Mouse (Mus musculus) Patski (cell line): Measurements from ENCODE around the gene Nol4l. TPM values are rescaled to one million over a fixed set of nuclear protein-coding genes. Genes with fewer than 3 reads are reported as not detected.
A peak's percentile ranks its signal among the peaks of the same experiment; 100 is the strongest.

Experiments used
- ATAC-seq: fragments of 100-300 bp; one replicate; pipeline ENCODE4 v1.8.0; 2021
- CTCF ChIA-PET: fragments of 350-600 bp; sonication (Branson Sonifier 250); formaldehyde crosslinking; loops from one replicate; lab custom pipeline; 2022; ENCODE audit warnings: inconsistent platforms; lab: Charles Lee
- POLR2A ChIA-PET: fragments of 350-600 bp; sonication (Branson Sonifier 250); formaldehyde crosslinking; loops from one replicate; lab custom pipeline; 2022; ENCODE audit warnings: antibody characterized with exemption, inconsistent platforms; lab: Charles Lee
- DNase-seq: peaks from one replicate; pipeline ENCODE4 v3.0.0-alpha.2; 2011; ENCODE audit warnings: low read depth, low spot score
- H3K27me3 ChIP-seq: fragments of 371-371 bp; one replicate; pipeline ENCODE4 v1.5.1; 2021
- CTCF ChIP-seq: fragments of 100-300 bp; IDR thresholded peaks from one replicate; pipeline ENCODE4 v1.5.1; 2021
- in situ Hi-C: fragments of 300-500 bp; cut with MboI; formaldehyde crosslinking; loops from 3 replicates; pipeline ENCODE4 v1.11.1; 2018; ENCODE audit warnings: low pct_unique_long_range_greater_than_20kb, mixed read lengths
- polyA plus RNA-seq: library from polyadenylated mRNA; unstranded; gene quantifications from one replicate; pipeline ENCODE4 v1.2.3, GENCODE M21; 2021

Gene Nol4l
- polyA plus RNA-seq, 1 experiment from 2014 or later, result 17.8 TPM

DNA sequence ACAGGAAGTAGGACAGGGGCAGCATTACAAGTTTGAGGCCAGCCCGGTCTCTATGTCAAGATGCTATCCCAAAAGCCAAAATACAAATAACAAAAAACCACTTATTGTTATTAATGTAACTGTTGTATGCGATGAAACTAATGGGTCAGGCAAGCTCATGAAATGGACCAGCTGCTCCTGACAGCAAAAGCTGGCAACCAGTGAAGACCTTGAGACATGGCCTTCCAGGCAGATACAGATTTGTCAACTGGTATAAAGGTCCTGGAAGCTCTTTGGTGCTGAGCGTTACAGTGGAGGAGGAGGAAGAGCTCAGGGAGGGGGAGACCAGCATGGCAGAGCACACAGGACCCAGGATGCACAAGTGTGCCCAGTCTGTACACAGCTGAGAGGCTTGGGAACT is 82.1 kb downstream of the Nol4l start:
- in situ Hi-C loops, result no loop called here
- POLR2A ChIA-PET, result no interaction called here
- CTCF ChIA-PET, result interaction anchor here (1.6 kb wide), 1 partner anchor 10 kb away, joined by 3 read pairs; no protein-coding TSS in a partner anchor
- DNase-seq, result no peak
- H3K27me3 ChIP-seq, result no peaks in the 10 kb centered on the region
- no peak for ATAC-seq
- no peak for TF ChIP-seq CTCF

DNA sequence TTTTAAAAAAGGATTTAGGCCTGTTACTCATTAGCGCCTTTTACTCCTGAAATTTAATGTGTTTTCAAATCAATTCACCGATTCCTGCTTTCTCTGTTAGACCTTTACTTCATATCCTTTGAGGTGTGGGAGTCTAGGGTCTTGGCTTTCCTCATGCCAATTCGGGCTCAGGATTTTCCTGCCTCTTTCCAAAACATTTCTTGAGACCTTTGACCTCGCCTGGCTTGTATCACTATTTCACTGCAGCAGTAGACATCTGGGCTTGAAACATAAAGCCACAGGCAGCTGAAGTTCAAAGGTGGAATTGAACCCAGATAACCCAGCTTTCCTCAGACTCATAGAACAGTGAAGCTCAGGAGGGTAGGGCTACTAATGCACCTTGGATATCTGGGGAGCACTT is 83.3 kb downstream of the Nol4l start:
- CTCF ChIA-PET, result interaction anchor here (0.7 to 1.8 kb wide), 9 partner anchors 11 to 140 kb away, joined by 3 to 6 read pairs (median 3); no protein-coding TSS in a partner anchor
- DNase-seq (no peak), ATAC-seq (no peak)
- in situ Hi-C loops, result no loop called here
- TF ChIP-seq CTCF, result no peak
- H3K27me3 ChIP-seq, result no peaks in the 10 kb centered on the region
- POLR2A ChIA-PET, result interaction anchor here (1.3 to 2.0 kb wide), 3 partner anchors 13 to 100 kb away, joined by 3 to 7 read pairs (median 5); no protein-coding TSS in a partner anchor

DNA sequence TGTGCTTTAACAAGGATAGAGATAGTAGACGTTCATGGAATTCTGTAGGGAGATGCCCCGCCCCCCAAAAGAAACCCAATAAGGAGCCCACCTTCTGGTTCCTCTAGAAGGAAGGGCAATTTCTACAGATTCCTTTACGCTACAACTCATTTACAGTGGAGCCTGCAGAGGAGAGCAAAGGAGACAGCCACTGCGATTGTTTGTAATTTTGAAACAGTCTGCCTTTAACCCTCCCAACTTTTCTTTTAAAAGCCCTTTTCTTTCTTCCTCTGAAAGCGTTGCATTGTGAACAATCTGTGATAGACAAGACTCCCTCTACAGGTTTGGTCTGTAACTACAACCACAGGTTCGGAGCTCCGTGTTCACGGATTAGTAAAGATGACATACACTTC is 83.8 kb downstream of the Nol4l start:
- TF ChIP-seq CTCF, result no peak
- ATAC-seq (no peak), DNase-seq (no peak)
- in situ Hi-C loops, result no loop called here
- no peaks in the 10 kb centered on the region for H3K27me3 ChIP-seq
- ChIA-PET CTCF (interaction anchor here (0.7 to 1.8 kb wide), 9 partner anchors 12 to 140 kb away, joined by 3 to 6 read pairs (median 3); no protein-coding TSS in a partner anchor), POLR2A (interaction anchor here (1.3 to 2.0 kb wide), 4 partner anchors 14 to 99 kb away, joined by 3 to 7 read pairs (median 4); no protein-coding TSS in a partner anchor)

DNA sequence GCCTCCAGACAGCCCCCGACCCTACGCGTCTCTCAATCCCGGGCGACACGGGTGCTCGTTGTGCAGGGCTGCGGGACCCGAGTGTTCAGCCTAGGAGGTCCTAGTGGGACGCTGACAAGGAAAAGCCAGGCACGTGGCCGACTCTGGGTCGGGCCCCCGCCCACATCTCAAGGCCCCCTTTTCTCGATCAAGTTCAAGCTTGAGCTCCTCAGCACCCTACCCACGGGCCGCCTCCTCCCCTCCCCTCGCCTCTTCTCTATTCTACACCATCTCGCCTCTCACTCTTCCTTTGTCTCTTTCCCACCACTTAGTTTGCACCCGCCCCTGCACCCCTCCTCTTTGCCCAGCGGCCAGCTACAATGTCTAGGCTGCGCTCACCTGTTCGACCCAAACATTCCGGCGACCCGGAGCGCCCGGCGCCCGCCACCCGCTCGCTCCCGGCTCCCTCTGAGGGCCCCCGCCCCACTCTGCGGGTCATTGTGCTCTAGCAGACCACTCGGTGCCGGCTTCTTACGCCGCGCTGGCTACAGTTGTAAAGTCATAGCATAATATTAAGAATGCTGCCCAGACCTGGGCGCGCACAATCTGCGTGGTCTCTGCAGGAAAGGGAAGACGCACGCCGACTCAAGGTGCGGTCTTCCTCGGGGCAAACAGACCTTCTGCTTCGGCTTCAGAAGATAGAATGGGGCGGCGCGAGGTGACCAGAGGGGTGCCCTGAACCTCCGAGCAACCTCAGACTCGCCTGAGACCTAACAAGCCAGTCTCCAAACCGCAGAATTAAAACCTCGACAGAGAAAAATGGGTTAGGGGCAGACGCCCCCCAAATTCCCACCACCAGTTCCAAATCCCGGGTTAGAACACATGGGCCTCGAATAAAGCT is 84.4 kb downstream of the Nol4l start:
- no peak for DNase-seq
- POLR2A ChIA-PET, result interaction anchor here (0.7 to 2.0 kb wide), 7 partner anchors 10 to 98 kb away, joined by 3 to 7 read pairs (median 4); no protein-coding TSS in a partner anchor
- in situ Hi-C loops, result no loop called here

DNA sequence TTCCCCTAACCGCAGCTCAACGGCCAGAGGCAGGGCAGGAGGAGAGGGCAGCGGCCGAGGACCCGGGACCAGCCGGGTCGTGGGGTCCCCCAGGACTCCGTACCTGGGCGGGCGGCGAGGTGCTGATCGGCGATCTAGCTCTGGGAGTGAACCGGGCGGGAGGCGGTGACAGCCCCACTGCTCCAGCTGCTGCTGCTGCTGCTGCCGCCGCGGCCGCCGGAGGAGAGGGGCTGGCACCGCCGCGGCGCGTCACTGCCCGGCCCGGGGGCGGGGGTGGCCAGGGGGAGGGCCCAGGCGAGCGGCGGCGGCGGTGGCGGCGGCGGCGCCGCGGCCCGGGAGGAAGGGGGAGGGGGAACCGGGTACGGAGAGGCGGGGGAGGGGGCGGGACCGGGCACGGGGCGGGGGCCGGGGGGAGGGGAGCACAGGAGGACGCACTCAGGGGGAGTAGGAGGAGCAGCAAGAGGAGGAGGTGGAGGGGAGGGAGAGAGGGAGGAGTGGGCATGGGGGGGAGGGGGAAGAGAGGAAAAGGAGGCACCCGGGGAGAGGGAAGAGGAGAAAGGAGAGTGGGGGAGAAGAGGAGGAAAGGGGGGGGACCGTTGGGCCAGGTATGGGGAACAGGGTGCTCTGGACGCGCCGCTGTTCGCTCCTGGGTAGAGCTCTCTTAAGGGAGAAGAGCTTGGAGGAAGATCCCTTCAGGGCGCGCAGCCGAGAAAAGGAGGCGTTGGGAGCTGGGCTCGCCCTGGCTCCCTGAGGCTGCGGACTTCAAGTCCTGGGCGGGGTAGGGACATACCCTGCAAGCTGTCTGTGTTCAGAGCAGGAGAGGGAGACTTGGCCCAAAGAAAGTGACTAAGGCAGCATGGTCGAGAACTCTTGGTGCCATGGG is 85.3 kb downstream of the Nol4l start:
- DNase-seq, result no peak
- no peak for TF ChIP-seq CTCF
- POLR2A ChIA-PET, result interaction anchor here (0.6 to 2.0 kb wide), 7 partner anchors 9 to 98 kb away, joined by 3 to 7 read pairs (median 4); no protein-coding TSS in a partner anchor
- H3K27me3 ChIP-seq, result no peaks in the 10 kb centered on the region
- in situ Hi-C loops, result no loop called here
- CTCF ChIA-PET, result interaction anchor here (1.4 kb wide), 1 partner anchor 34 kb away, joined by 6 read pairs; no protein-coding TSS in a partner anchor
- peak; percentile 68 for ATAC-seq

More for the DNA sequence above, 84.4 kb downstream of the Nol4l start:
- H3K27me3 ChIP-seq, result no peaks in the 10 kb centered on the region
- no peak for TF ChIP-seq CTCF
- peak; percentile 11 for ATAC-seq
- CTCF ChIA-PET, result interaction anchor here (0.7 to 1.8 kb wide), 7 partner anchors 24 to 141 kb away, joined by 3 to 6 read pairs (median 3); no protein-coding TSS in a partner anchor

DNA sequence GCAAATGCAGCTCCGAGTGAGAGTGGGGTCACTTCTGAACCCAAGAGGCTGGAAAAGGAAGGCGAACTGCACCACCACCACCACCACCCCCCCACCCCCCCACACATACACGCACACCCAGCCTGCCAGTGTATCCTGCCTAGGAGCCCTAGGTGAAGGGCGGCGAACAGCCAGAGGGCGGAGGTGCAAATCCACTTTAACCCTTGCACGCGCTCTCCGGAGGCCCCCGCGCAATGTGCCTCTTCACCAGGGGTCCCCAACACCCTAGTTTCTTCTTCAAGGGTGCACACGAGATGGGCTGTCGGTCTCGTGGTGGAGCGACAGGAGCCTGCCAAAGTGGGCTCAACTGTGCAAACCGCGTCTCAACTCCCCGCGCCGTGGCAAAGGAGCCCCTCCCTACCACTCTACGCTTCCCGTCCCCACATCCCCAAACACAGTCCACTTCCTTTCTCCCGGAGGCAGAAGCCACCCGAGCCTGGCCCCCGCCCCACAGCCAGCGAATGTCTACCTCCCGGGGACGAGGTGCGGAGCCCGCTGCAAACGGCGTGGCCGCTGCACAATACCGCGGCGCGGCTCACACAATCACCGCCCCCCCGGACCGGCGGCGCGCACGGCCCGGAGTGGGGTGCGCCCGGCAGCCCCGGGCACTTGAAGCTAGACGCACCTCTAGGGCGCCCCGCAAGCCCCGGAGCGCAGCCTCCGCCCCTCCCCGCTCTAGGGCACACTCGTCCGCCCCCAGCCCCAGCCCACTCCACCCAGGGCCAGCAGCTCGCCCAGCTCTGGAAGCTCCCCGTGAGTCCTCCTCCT is 86.1 kb downstream of the Nol4l start:
- in situ Hi-C loops, result no loop called here
- no peak for TF ChIP-seq CTCF
- POLR2A ChIA-PET, result interaction anchor here (0.6 to 1.9 kb wide), 4 partner anchors 9 to 85 kb away, joined by 3 to 5 read pairs (median 4); no protein-coding TSS in a partner anchor
- H3K27me3 ChIP-seq, result no peaks in the 10 kb centered on the region
- CTCF ChIA-PET, result interaction anchor here (1.2 kb wide), 1 partner anchor 16 kb away, joined by 3 read pairs; no protein-coding TSS in a partner anchor
- peak; percentile 25 for ATAC-seq
- no peak for DNase-seq

DNA sequence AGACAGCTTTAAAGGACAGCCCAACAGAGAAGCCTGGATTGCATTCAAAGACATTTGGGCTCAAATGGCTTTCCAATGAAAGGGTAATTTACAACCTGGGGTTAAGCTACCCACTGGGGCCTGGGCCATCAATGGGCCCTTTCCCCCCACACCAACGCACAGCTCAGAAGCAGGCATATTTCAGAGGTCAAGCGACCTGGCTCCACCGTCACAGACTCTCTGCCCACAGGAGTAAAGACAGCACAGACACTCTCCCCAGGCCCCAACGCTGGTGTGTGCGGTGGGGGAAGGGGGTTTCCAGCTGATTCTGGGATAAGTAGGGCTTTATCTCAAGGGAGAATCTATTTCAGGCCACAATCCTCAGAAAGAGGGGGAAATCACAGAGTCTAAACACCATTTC is 87.1 kb downstream of the Nol4l start:
- ATAC-seq, result no peak
- no peak for TF ChIP-seq CTCF
- CTCF ChIA-PET, result interaction anchor here (1.2 to 1.5 kb wide), 2 partner anchors 16 to 30 kb away, joined by 3 to 5 read pairs; no protein-coding TSS in a partner anchor
- DNase-seq, result no peak
- in situ Hi-C loops, result no loop called here
- POLR2A ChIA-PET, result interaction anchor here (0.6 kb wide), 2 partner anchors 82 to 134 kb away, joined by 4 to 5 read pairs; no protein-coding TSS in a partner anchor
- no peaks in the 10 kb centered on the region for H3K27me3 ChIP-seq

DNA sequence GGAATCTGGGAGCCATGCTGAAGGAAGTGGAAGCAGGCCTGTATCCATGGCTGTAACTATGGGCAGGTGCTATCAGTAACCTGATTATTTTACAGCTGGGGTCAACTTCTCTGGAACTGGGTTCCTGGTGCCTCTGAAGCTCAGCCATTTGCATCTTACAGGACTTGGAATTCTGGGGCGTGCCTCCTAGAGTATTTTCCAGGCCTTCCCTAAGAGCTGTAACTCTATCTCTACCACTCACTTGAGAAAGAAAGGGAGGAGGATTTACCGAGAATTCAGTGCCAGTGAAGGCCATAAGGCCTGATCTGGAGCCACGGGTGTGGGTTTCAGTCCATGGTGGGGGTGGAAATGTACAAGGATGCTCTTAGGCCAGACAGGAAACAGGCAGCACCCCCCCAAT is 88.5 kb downstream of the Nol4l start:
- CTCF ChIA-PET, result interaction anchor here (0.8 to 1.5 kb wide), 2 partner anchors 29 to 65 kb away, joined by 3 to 5 read pairs; no protein-coding TSS in a partner anchor
- DNase-seq, result no peak

DNA sequence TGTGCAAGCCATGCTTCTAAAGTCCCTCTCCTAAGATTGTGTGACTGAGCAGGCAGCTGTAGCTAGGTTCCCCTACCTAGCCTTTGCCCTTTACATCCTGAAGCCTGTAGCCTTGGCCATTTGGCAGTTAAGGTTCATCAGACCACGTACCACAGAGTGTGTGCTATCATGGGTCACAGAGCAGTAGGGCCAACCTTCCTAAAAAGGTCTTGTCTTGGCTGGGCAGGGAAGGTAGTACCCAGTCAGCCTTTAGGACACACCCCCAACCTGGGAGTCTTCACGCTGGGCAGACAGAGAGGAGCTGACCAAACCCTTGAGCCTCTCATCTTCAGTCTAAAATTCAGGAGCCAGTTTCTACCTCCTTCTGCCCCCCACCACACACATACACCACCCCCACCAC is 89.0 kb downstream of the Nol4l start:
- ChIA-PET POLR2A (interaction anchor here (0.6 to 1.2 kb wide), 2 partner anchors 9 to 39 kb away, joined by 3 to 4 read pairs; no protein-coding TSS in a partner anchor), CTCF (no interaction called here)
- H3K27me3 ChIP-seq, result no peaks in the 10 kb centered on the region
- no peak for ATAC-seq
- no peak for TF ChIP-seq CTCF
- in situ Hi-C loops, result no loop called here
- no peak for DNase-seq

More for the DNA sequence above, 88.5 kb downstream of the Nol4l start:
- no peak for TF ChIP-seq CTCF
- in situ Hi-C loops, result no loop called here
- no peak for ATAC-seq
- POLR2A ChIA-PET, result interaction anchor here (0.6 to 1.3 kb wide), 3 partner anchors 29 to 94 kb away, joined by 3 read pairs; no protein-coding TSS in a partner anchor
- no peaks in the 10 kb centered on the region for H3K27me3 ChIP-seq
